Mouse (Mus musculus): ENCODE results near the gene Olfr806. TPM values are rescaled to one million over a fixed set of nuclear protein-coding genes. Genes with fewer than 3 reads are reported as not detected.

Gene Olfr806
- polyA plus RNA-seq (2016; fragmentation: Nextera tagmentation; extraction: Ambion mirVana): not detected in 2 replicates

DNA sequence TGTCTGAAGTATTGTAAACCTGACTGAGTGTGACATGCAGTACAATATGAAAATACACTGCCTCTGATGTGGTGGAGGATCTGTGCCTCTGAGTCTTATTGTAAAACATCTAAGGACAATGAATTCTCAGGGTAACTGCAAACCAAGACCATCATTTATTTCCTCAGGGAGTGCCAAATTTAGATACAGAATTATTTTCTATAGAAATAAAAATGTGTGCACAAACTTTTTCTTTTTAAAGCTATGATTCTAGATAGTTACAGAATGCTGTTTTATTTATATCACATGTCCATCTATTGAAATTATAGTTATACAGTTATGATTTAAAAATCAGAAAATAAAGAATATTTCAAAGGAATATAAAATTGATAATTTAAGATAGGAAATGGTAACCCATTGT lies at the start of gene Olfr806:
TSS of gene Olfr806 (minus strand) at position 101 of the 400 bp plus-strand sequence.
- H3K4me3 ChIP-seq: no peak within 1 kb of the TSS
- H3K27me3 ChIP-seq (ENCODE audit: low read depth, poor library complexity, severe bottlenecking): no peaks in the 10 kb centered on the region
- no peaks in the 10 kb centered on the region for H3K9me3 ChIP-seq (replicated peaks)
- H3K27ac ChIP-seq: no peak within 1 kb of the TSS
- no peaks in the 10 kb centered on the region for H3K36me3 ChIP-seq
- H3K4me1 ChIP-seq: no peaks in the 10 kb centered on the region
- no peak for DNase-seq (ENCODE audit: low spot score)

DNA sequence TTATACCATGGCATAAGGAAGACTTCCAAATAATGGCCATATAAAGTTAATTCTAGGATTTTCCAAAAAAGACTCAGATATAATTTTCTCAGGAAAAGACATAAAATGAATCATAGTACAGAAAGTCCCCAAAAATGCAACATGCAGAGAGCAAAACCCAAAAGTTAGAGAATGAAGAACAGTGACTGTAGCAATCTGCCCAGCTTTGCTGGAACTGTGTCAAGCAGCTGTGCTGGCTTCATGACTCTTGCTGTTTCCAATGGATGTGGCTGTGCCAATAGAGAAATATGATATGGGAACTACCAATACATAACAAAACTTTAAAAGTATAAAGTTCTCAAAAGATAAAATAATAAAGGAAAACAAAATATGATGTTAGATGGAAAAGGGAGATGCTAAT lies 36.4 kb upstream of the Olfr806 start:
- Histone ChIP-seq H3K36me3 (no peaks in the 10 kb centered on the region), H3K9me3 (replicated peaks) (no peaks in the 10 kb centered on the region), H3K27me3 (ENCODE audit: low read depth, poor library complexity, severe bottlenecking) (no peaks in the 10 kb centered on the region), H3K4me1 (no peaks in the 10 kb centered on the region), H3K27ac (no peak overlapping the region), H3K4me3 (no peak overlapping the region)
- DNase-seq (ENCODE audit: low spot score): no peak

DNA sequence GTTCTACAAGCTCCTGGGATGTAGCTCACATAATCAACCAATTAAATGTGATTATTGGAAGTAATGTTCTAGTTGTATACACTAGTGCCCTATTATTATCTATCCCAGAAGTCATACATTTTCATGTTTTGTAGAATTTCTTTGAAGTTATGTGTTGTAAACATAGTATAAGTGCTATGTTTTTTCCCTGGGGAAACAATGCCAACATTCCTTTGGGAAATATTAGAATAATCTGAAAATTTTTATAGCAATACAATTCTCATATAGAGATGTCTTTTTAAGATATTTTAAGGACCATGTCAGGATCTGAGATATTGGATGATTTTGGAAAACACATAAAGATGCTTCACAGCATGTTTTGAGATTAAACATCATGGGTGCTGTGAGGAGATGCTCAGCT lies 32.6 kb upstream of the Olfr806 start, which contains the start of gene Olfr809:
TSS of gene Olfr809 (plus strand) at position 301 of the 400 bp plus-strand sequence.
- DNase-seq (ENCODE audit: low spot score): no peak
- H3K27me3 ChIP-seq (ENCODE audit: low read depth, poor library complexity, severe bottlenecking): no peaks in the 10 kb centered on the region
- H3K9me3 ChIP-seq (replicated peaks): no peaks in the 10 kb centered on the region
- no peak within 1 kb of the TSS for H3K27ac ChIP-seq
- H3K4me1 ChIP-seq: no peaks in the 10 kb centered on the region
- H3K4me3 ChIP-seq: no peak within 1 kb of the TSS
- no peaks in the 10 kb centered on the region for H3K36me3 ChIP-seq

DNA sequence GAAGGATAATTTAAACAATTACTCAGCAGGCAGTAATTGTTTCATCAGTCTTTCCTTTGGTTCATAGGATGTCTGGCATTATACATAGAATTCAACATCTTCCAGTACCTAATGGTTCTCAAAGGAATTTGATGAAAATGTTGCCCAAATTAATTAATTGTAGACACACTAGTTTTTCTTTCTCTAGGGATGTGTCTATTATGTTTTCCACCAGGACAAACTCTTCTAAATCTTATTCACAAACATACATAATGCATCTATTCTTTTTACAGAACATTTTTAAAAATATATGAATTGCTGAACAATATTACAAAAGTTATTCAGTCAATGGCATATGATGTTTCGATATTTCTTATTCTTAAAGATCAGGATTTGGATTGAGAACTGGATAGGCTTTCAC lies 23.5 kb upstream of the Olfr806 start, which contains the start of gene Olfr808:
TSS of gene Olfr808 (plus strand) at position 301 of the 400 bp plus-strand sequence.
- Histone ChIP-seq H3K36me3 (no peaks in the 10 kb centered on the region), H3K4me1 (no peaks in the 10 kb centered on the region), H3K4me3 (no peak within 1 kb of the TSS), H3K9me3 (replicated peaks) (no peaks in the 10 kb centered on the region), H3K27ac (no peak within 1 kb of the TSS), H3K27me3 (ENCODE audit: low read depth, poor library complexity, severe bottlenecking) (no peaks in the 10 kb centered on the region)
- WGBS: 93% methylated on average over 1 of the region's 1 CpGs
- no peak for DNase-seq (ENCODE audit: low spot score)

GRCm38 (mm10) chr10:129757693-129758092 lies 16.0 kb upstream of the Olfr806 start, which contains the start of gene Olfr807:
Gene Olfr807 (minus strand): TSS chr10:129757793.
- no peaks in the 10 kb centered on the region for H3K4me1 ChIP-seq
- no peak within 1 kb of the TSS for H3K4me3 ChIP-seq
- no peak for DNase-seq (ENCODE audit: low spot score)
- no peak within 1 kb of the TSS for H3K27ac ChIP-seq
- H3K9me3 ChIP-seq (replicated peaks): no peaks in the 10 kb centered on the region
- no peaks in the 10 kb centered on the region for H3K36me3 ChIP-seq
- WGBS: 91% methylated on average over 1 of the region's 1 CpGs
- H3K27me3 ChIP-seq (ENCODE audit: low read depth, poor library complexity, severe bottlenecking): no peaks in the 10 kb centered on the region

- Histone ChIP-seq H3K4me1 (no peaks in the 10 kb centered on the region), H3K27ac (no peak within 1 kb of the TSS), H3K9me3 (replicated peaks) (no peaks in the 10 kb centered on the region), H3K27me3 (ENCODE audit: low read depth, poor library complexity, severe bottlenecking) (no peaks in the 10 kb centered on the region), H3K36me3 (no peaks in the 10 kb centered on the region), H3K4me3 (no peak within 1 kb of the TSS)
- WGBS: 98% methylated on average over 2 of the region's 2 CpGs
- no peak for DNase-seq (ENCODE audit: low spot score)
Observed at GRCm38 (mm10) chr10:129729275-129729674, 12.4 kb downstream of the Olfr806 start, which contains the start of gene Olfr805. Gene Olfr805 (minus strand): TSS chr10:129729375.

DNA sequence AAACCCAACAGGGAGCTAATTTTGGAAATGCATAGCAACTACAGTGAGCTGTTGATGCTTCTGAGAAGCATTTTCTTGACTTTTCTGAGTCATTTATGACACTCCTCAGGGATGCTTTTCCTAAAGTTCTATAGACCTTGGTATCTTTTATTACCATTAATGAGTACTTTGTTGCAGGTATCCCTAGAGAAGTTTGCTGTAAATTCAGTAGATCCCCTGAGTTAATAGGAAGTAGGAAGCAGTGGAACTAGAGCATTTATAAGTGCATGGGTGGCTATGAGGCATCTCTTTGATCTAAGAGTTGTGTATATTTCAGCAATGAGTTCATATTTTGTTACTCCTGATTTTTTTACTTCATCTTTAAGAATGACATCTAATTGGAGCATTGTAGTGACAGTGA lies 38.8 kb downstream of the Olfr806 start, which contains the start of gene Olfr804:
TSS of gene Olfr804 (plus strand) at position 301 of the 400 bp plus-strand sequence.
- Histone ChIP-seq H3K27me3 (ENCODE audit: low read depth, poor library complexity, severe bottlenecking) (no peaks in the 10 kb centered on the region), H3K4me3 (no peak within 1 kb of the TSS), H3K36me3 (no peaks in the 10 kb centered on the region), H3K27ac (no peak within 1 kb of the TSS), H3K9me3 (replicated peaks) (no peaks in the 10 kb centered on the region), H3K4me1 (no peaks in the 10 kb centered on the region)
- DNase-seq (ENCODE audit: low spot score): no peak

DNA sequence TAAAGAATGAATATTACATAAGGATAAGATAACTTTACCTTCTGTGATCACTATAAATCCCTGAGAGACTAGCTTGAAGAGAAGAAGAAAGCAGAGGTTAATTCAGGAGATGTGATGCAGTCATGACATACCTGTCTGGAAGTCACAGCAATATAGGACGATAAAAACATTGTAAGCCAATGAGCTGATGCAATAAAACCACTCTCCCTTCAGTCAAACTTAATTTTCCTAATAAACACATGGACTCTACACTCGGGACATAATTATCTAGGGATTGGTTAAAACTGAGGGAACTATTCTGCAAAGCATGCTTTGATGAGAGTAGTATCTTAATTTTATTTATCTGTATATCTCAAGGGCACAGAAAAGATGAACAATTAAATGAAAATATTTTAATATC lies 47.5 kb downstream of the Olfr806 start, which contains the start of gene Olfr803:
TSS of gene Olfr803 (minus strand) at position 101 of the 400 bp plus-strand sequence.
- no peaks in the 10 kb centered on the region for H3K9me3 ChIP-seq (replicated peaks)
- no peak within 1 kb of the TSS for H3K4me3 ChIP-seq
- no peak within 1 kb of the TSS for H3K27ac ChIP-seq
- no peak for DNase-seq (ENCODE audit: low spot score)
- 86% methylated on average over 2 of the region's 2 CpGs for WGBS
- H3K4me1 ChIP-seq: no peaks in the 10 kb centered on the region
- no peaks in the 10 kb centered on the region for H3K36me3 ChIP-seq
- no peaks in the 10 kb centered on the region for H3K27me3 ChIP-seq (ENCODE audit: low read depth, poor library complexity, severe bottlenecking)

DNA sequence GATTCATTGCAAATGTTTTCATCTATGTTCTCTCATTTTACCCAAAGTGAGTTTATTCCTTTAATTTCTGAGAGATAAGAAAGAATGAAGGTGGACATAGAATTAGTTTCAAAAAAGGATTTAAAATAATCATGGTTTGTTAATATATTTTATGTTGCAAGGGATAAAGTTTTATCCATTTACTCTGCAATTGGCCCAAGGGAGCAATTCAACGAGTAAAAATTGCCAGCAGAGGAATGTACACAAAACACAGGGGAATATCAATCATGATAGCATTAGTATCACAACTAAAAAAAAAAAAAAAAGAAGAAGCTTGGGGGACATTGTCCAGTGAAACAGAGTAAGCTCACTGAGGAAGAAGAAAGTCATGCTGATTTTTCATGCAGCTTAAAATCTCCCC lies 53.7 kb downstream of the Olfr806 start, which contains the start of gene Olfr802:
TSS of gene Olfr802 (minus strand) at position 101 of the 400 bp plus-strand sequence.
- 71% methylated on average over 1 of the region's 1 CpGs for WGBS
- DNase-seq (ENCODE audit: low spot score): no peak

More for the DNA sequence above, 53.7 kb downstream of the Olfr806 start, which contains the start of gene Olfr802:
- Histone ChIP-seq H3K27ac (no peak within 1 kb of the TSS), H3K4me1 (no peaks in the 10 kb centered on the region), H3K36me3 (no peaks in the 10 kb centered on the region), H3K9me3 (replicated peaks) (no peaks in the 10 kb centered on the region), H3K4me3 (no peak within 1 kb of the TSS), H3K27me3 (ENCODE audit: low read depth, poor library complexity, severe bottlenecking) (no peaks in the 10 kb centered on the region)

Small RNA genes within 50 kb of the gene (microRNA-seq; reads per million reads assigned to microRNA genes)
- not detected for gene Gm24485

Other genes starting within 250 kb of the Olfr806 start
- gene Olfr790, start 243.4 kb downstream of the Olfr806 start, polyA plus RNA-seq (2016; fragmentation: Nextera tagmentation; extraction: Ambion mirVana): not detected in 2 replicates
- gene Olfr791, start 220.1 kb downstream of the Olfr806 start, polyA plus RNA-seq (2016; fragmentation: Nextera tagmentation; extraction: Ambion mirVana): not detected in 2 replicates
- not detected in 2 replicates for gene Olfr792, start 202.8 kb downstream of the Olfr806 start, polyA plus RNA-seq (2016; fragmentation: Nextera tagmentation; extraction: Ambion mirVana)
- gene Olfr794, start 174.3 kb downstream of the Olfr806 start, polyA plus RNA-seq (2016; fragmentation: Nextera tagmentation; extraction: Ambion mirVana): not detected in 2 replicates
- not detected in 2 replicates for gene Olfr796, start 129.4 kb downstream of the Olfr806 start, polyA plus RNA-seq (2016; fragmentation: Nextera tagmentation; extraction: Ambion mirVana)
- not detected in 2 replicates for gene Olfr798, start 114.0 kb downstream of the Olfr806 start, polyA plus RNA-seq (2016; fragmentation: Nextera tagmentation; extraction: Ambion mirVana)
- not detected in 2 replicates for gene Olfr799, start 104.4 kb downstream of the Olfr806 start, polyA plus RNA-seq (2016; fragmentation: Nextera tagmentation; extraction: Ambion mirVana)
- gene Olfr800, start 84.2 kb downstream of the Olfr806 start, polyA plus RNA-seq (2016; fragmentation: Nextera tagmentation; extraction: Ambion mirVana): not detected in 2 replicates
- gene Olfr801, start 68.1 kb downstream of the Olfr806 start, polyA plus RNA-seq (2016; fragmentation: Nextera tagmentation; extraction: Ambion mirVana): not detected in 2 replicates
- 0.03 TPM in 1 of 2 replicates, not detected in the other for gene Olfr802, start 53.8 kb downstream of the Olfr806 start, polyA plus RNA-seq (2016; fragmentation: Nextera tagmentation; extraction: Ambion mirVana)
- gene Olfr803, start 47.6 kb downstream of the Olfr806 start, polyA plus RNA-seq (2016; fragmentation: Nextera tagmentation; extraction: Ambion mirVana): not detected in 2 replicates
- not detected in 2 replicates for gene Olfr804, start 38.7 kb downstream of the Olfr806 start, polyA plus RNA-seq (2016; fragmentation: Nextera tagmentation; extraction: Ambion mirVana)
- not detected in 2 replicates for gene Olfr805, start 12.5 kb downstream of the Olfr806 start, polyA plus RNA-seq (2016; fragmentation: Nextera tagmentation; extraction: Ambion mirVana)
- gene Olfr807, start 15.9 kb upstream of the Olfr806 start, polyA plus RNA-seq (2016; fragmentation: Nextera tagmentation; extraction: Ambion mirVana): not detected in 2 replicates
- gene Olfr808, start 23.6 kb upstream of the Olfr806 start, polyA plus RNA-seq (2016; fragmentation: Nextera tagmentation; extraction: Ambion mirVana): not detected in 2 replicates
- not detected in 2 replicates for gene Olfr809, start 32.7 kb upstream of the Olfr806 start, polyA plus RNA-seq (2016; fragmentation: Nextera tagmentation; extraction: Ambion mirVana)
- not detected in 2 replicates for gene Olfr810, start 53.0 kb upstream of the Olfr806 start, polyA plus RNA-seq (2016; fragmentation: Nextera tagmentation; extraction: Ambion mirVana)
- gene Olfr811, start 62.5 kb upstream of the Olfr806 start, polyA plus RNA-seq (2016; fragmentation: Nextera tagmentation; extraction: Ambion mirVana): not detected in 2 replicates
- gene Olfr812, start 104.2 kb upstream of the Olfr806 start, polyA plus RNA-seq (2016; fragmentation: Nextera tagmentation; extraction: Ambion mirVana): not detected in 2 replicates
- not detected in 2 replicates for gene Olfr813, start 113.4 kb upstream of the Olfr806 start, polyA plus RNA-seq (2016; fragmentation: Nextera tagmentation; extraction: Ambion mirVana)
- not detected in 2 replicates for gene Olfr814, start 137.9 kb upstream of the Olfr806 start, polyA plus RNA-seq (2016; fragmentation: Nextera tagmentation; extraction: Ambion mirVana)
- not detected in 2 replicates for gene Olfr815, start 163.9 kb upstream of the Olfr806 start, polyA plus RNA-seq (2016; fragmentation: Nextera tagmentation; extraction: Ambion mirVana)
- not detected in 2 replicates for gene Olfr816, start 173.7 kb upstream of the Olfr806 start, polyA plus RNA-seq (2016; fragmentation: Nextera tagmentation; extraction: Ambion mirVana)
- not detected in 2 replicates for gene Olfr818, start 207.2 kb upstream of the Olfr806 start, polyA plus RNA-seq (2016; fragmentation: Nextera tagmentation; extraction: Ambion mirVana)
- not detected in 2 replicates for gene Olfr819, start 225.3 kb upstream of the Olfr806 start, polyA plus RNA-seq (2016; fragmentation: Nextera tagmentation; extraction: Ambion mirVana)
- not detected in 2 replicates for gene Olfr247, start 234.2 kb upstream of the Olfr806 start, polyA plus RNA-seq (2016; fragmentation: Nextera tagmentation; extraction: Ambion mirVana)
- gene Gm10310, start 243.1 kb upstream of the Olfr806 start, polyA plus RNA-seq (2016; fragmentation: Nextera tagmentation; extraction: Ambion mirVana): not detected in 2 replicates

Measured in limb, embryonic 10.5 days (tissue).